Mouse (Mus musculus): Measurements from ENCODE around the gene Ran. TPM values are rescaled to one million over a fixed set of nuclear protein-coding genes. Genes with fewer than 3 reads are reported as not detected.

The Ran gene
- 55.8 and 98.1 TPM in 2 replicates for polyA plus RNA-seq (2012; rRNA removed; ENCODE audit: low replicate concordance)

DNA sequence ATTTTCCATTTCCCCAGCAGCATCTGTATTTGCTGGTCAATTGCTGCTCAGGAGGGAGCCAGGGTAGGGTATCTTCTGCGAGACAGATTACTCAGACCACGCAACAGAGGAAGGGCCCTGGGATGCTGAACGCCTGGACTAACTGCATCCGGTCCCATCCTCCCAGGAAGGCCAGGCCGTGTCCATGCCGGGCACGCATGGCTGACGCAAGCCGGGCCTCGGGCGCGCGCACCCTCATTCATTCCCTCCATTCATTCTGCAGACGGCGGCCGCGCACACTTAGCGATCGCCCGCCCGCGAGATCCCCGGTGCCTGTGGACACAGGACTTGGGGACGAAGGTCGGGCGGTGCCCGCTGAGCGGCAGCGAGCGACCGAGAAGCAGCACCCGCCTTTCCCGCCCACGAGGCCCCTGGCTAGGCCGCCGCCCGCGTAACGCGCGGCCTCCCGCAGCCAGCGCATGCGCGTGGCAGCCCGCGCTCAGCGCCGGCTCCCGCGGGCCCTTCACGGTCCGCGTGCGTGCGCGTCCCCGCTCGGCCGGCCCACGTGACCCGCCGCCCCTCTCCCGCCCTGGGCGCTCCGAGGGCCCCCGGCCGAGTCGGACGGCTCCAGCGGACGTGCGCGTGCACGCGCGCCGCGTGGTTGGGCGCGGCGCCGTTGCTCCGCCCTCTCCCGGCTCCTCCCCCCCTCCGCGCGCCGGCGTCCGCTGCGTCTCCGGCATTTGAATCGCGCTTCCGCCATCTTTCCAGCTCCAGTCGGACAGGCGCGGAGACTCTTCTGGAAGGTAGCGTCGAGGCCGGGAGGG lies at the start of gene Ran:
Gene Ran (plus strand): TSS at position 573 of the 803 bp plus-strand sequence.

GRCm38 (mm10) chr5:129008412-129008826 lies 11.4 kb upstream of the Ran start, which contains the start of gene Stx2:
TSS of gene Stx2 (minus strand) at chr5:129008574.

Other genes starting within 250 kb of the Ran start
- 0.03 and 0.20 TPM in 2 replicates for gene Rimbp2, start 66.6 kb upstream of the Ran start, polyA plus RNA-seq (2012; rRNA removed; ENCODE audit: low replicate concordance)
- gene Stx2, start 11.5 kb upstream of the Ran start, polyA plus RNA-seq (2012; rRNA removed; ENCODE audit: low replicate concordance) = 55.2 and 84.7 TPM in 2 replicates
- 21.8 and 26.4 TPM in 2 replicates for gene Adgrd1, start 76.7 kb downstream of the Ran start, polyA plus RNA-seq (2012; rRNA removed; ENCODE audit: low replicate concordance)